Comparison of ENCODE assay signal across 9 mouse cellular contexts in the genomic region with DNA sequence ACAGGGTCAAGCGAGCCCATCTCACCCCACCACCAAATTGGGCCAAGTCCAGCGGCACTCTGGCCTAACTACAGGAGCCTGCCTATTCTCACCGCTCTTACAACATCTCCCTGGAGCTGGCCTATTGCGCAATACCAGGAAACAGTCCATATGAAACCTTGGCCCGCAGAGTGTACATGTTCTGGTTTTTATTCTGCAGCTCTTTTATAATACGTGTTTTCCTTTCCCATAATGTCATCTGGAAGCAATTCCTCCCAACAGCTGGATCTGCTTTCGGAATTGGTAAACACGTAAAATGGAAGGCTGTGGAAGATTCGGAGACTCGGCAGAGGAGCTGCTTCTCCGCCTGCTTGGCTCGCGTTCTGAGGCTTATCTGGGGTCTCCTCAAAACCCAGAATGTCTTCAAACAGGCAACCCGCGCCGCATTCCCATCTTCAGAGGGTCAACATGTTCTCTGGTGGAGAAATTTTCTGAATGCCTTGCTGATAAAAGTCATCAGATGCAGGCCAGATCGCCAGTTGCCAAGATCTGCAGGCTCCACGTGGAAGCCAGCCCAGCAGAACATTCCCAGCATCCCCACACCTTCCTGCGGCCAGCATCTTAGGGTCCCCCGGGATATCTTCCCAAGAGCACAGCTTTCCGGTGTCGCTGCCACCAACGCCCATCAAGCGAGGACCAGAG.
DNase-seq lines count a peak whose midpoint lies in the region; ATAC-seq and TF ChIP-seq lines count a peak whose summit lies in the region.
"Had no signal": no experiment of that assay in that cellular context is flagged by ENCODE, and none has a peak within 500 bp of the region (broad histone marks: within the 10 kb centered on the region; RNA-seq: fewer than 3 reads in every experiment).

No protein-coding gene starts in this region.

- no peak for TF ChIP-seq CTCF in testis, adult 2 months (IDR thresholded peaks at IDR 0.05; ENCODE audit: control insufficient read depth, insufficient read depth, insufficient replicate concordance, low read depth, low read length)

- ATAC-seq in hindbrain, embryonic 15.5 days (ENCODE audit: low FRiP score, low read depth): no peak
- no peak for ATAC-seq in hindbrain, embryonic 14.5 days (ENCODE audit: low FRiP score)
- peak; percentile 91 for ATAC-seq in embryonic facial prominence, embryonic 15.5 days (ENCODE audit: insufficient number of reproducible peaks, low FRiP score, low TSS enrichment, low read depth)
- peak; percentile 92 for ATAC-seq in intestine, embryonic 15.5 days
- ATAC-seq in liver, embryonic 16.5 days (ENCODE audit: low read depth): peak; percentile 84

- peak overlapping the region; percentile 0; the same call in 1 of the 2 replicates for H3K27ac ChIP-seq in hindbrain, embryonic 15.5 days (replicated peaks)
- no peak overlapping the region for H3K27ac ChIP-seq in hindbrain, embryonic 14.5 days
- H3K27ac ChIP-seq in embryonic facial prominence, embryonic 15.5 days (replicated peaks): peak overlapping the region; percentile 95
- H3K27ac ChIP-seq in intestine, embryonic 15.5 days: peak overlapping the region; percentile 76
- H3K27ac ChIP-seq in liver, embryonic 16.5 days (ENCODE audit: low read length): no peak overlapping the region
- peak overlapping the region; percentile 70 for H3K27ac ChIP-seq in testis, adult 2 months (ENCODE audit: control insufficient read depth, insufficient read depth, low read depth, low read length)

- no peak overlapping the region for H3K9ac ChIP-seq in hindbrain, embryonic 15.5 days
- H3K9ac ChIP-seq in hindbrain, embryonic 14.5 days: no peak overlapping the region
- H3K9ac ChIP-seq in embryonic facial prominence, embryonic 15.5 days: no peak overlapping the region
- no peak overlapping the region for H3K9ac ChIP-seq in intestine, embryonic 15.5 days
- H3K9ac ChIP-seq in liver, embryonic 16.5 days (ENCODE audit: low read depth, low read length): no peak overlapping the region

- H3K4me2 ChIP-seq in hindbrain, embryonic 15.5 days: no peak overlapping the region
- no peak overlapping the region for H3K4me2 ChIP-seq in hindbrain, embryonic 14.5 days (replicated peaks)
- peak overlapping the region; percentile 42 for H3K4me2 ChIP-seq in embryonic facial prominence, embryonic 15.5 days (replicated peaks)
- peak overlapping the region; percentile 27 for H3K4me2 ChIP-seq in intestine, embryonic 15.5 days (replicated peaks)
- no peak overlapping the region for H3K4me2 ChIP-seq in liver, embryonic 16.5 days (ENCODE audit: low read depth, low read length)

- WGBS in hindbrain, embryonic 15.5 days: 82% methylated on average over 24 of the region's 24 CpGs
- WGBS in hindbrain, embryonic 14.5 days: 89% methylated on average over 24 of the region's 24 CpGs
- 29% methylated on average over 24 of the region's 24 CpGs for WGBS in embryonic facial prominence, embryonic 15.5 days
- WGBS in intestine, embryonic 15.5 days: 49% methylated on average over 24 of the region's 24 CpGs
- 73% methylated on average over 24 of the region's 24 CpGs for WGBS in liver, embryonic 16.5 days (ENCODE audit: insufficient replicate concordance)

- no peaks in the 10 kb centered on the region for H3K36me3 ChIP-seq in hindbrain, embryonic 15.5 days
- no peaks in the 10 kb centered on the region for H3K36me3 ChIP-seq in hindbrain, embryonic 14.5 days (replicated peaks; ENCODE audit: control insufficient read depth, insufficient read depth)
- no peaks in the 10 kb centered on the region for H3K36me3 ChIP-seq in embryonic facial prominence, embryonic 15.5 days
- no peaks in the 10 kb centered on the region for H3K36me3 ChIP-seq in intestine, embryonic 15.5 days
- no peaks in the 10 kb centered on the region for H3K36me3 ChIP-seq in liver, embryonic 16.5 days (ENCODE audit: control insufficient read depth, insufficient read depth)
- no peaks in the 10 kb centered on the region for H3K36me3 ChIP-seq in testis, adult 2 months (ENCODE audit: control insufficient read depth, insufficient read depth, low read length)
- H3K36me3 ChIP-seq: G1E had no signal

- DNase-seq in hindbrain, embryonic 14.5 days (ENCODE audit: low spot score): no peak
- no peak for DNase-seq in cerebellum, adult 9-10 months
- no peak for DNase-seq in spleen, postnatal 36 days (ENCODE audit: low spot score in 2 of 2)

- no peak for TF ChIP-seq POLR2A in testis, adult 2 months (IDR thresholded peaks at IDR 0.05; ENCODE audit: control insufficient read depth, low read depth, low read length)

- H3K27me3 ChIP-seq in hindbrain, embryonic 15.5 days: no peaks in the 10 kb centered on the region
- H3K27me3 ChIP-seq in hindbrain, embryonic 14.5 days (ENCODE audit: control insufficient read depth, insufficient read depth, low read length): no peaks in the 10 kb centered on the region
- H3K27me3 ChIP-seq in embryonic facial prominence, embryonic 15.5 days: no peaks in the 10 kb centered on the region
- no peaks in the 10 kb centered on the region for H3K27me3 ChIP-seq in intestine, embryonic 15.5 days (replicated peaks)
- no peaks in the 10 kb centered on the region; the same call in 1 of the 2 replicates for H3K27me3 ChIP-seq in liver, embryonic 16.5 days (ENCODE audit: control insufficient read depth, insufficient read depth, low read depth, low read length)
- no peaks in the 10 kb centered on the region for H3K27me3 ChIP-seq in testis, adult 2 months (ENCODE audit: control insufficient read depth, insufficient read depth, low read length)

- no peak overlapping the region for H3K4me3 ChIP-seq in hindbrain, embryonic 15.5 days
- no peak overlapping the region for H3K4me3 ChIP-seq in hindbrain, embryonic 14.5 days (replicated peaks; ENCODE audit: low read length)
- peak overlapping the region; percentile 16 for H3K4me3 ChIP-seq in embryonic facial prominence, embryonic 15.5 days (replicated peaks)
- H3K4me3 ChIP-seq in intestine, embryonic 15.5 days (replicated peaks): no peak overlapping the region
- no peak overlapping the region for H3K4me3 ChIP-seq in liver, embryonic 16.5 days (ENCODE audit: low read depth, low read length)
- H3K4me3 ChIP-seq in testis, adult 2 months (ENCODE audit: control insufficient read depth, low read depth, low read length): peak overlapping the region; percentile 12; the same call in 1 of the 2 replicates

- H3K9me3 ChIP-seq in hindbrain, embryonic 15.5 days: no peaks in the 10 kb centered on the region
- H3K9me3 ChIP-seq in hindbrain, embryonic 14.5 days (ENCODE audit: control insufficient read depth, low read length): no peaks in the 10 kb centered on the region
- no peaks in the 10 kb centered on the region for H3K9me3 ChIP-seq in embryonic facial prominence, embryonic 15.5 days (replicated peaks)
- H3K9me3 ChIP-seq in intestine, embryonic 15.5 days: no peaks in the 10 kb centered on the region
- no peaks in the 10 kb centered on the region for H3K9me3 ChIP-seq in liver, embryonic 16.5 days (replicated peaks; ENCODE audit: control insufficient read depth, low read length)
- H3K9me3 ChIP-seq: G1E had no signal

- H3K4me1 ChIP-seq in hindbrain, embryonic 15.5 days (replicated peaks): no peaks in the 10 kb centered on the region
- no peaks in the 10 kb centered on the region for H3K4me1 ChIP-seq in hindbrain, embryonic 14.5 days (replicated peaks; ENCODE audit: control insufficient read depth, insufficient read depth, low read length)
- peaks cover 37% of the 10 kb centered on the region for H3K4me1 ChIP-seq in embryonic facial prominence, embryonic 15.5 days
- peaks cover 7% of the 10 kb centered on the region; the same call in 1 of the 2 replicates for H3K4me1 ChIP-seq in intestine, embryonic 15.5 days (replicated peaks)
- no peaks in the 10 kb centered on the region; the same call in 1 of the 2 replicates for H3K4me1 ChIP-seq in liver, embryonic 16.5 days (ENCODE audit: control insufficient read depth, low read depth, low read length)
- peaks cover 5% of the 10 kb centered on the region for H3K4me1 ChIP-seq in testis, adult 2 months (ENCODE audit: control insufficient read depth, insufficient read depth, low read length)

Comparison
In these comparisons a context has a peak if more than half of its experiments do, and no peak if none do; other contexts are left out.
1. H3K27ac ChIP-seq: peak in hindbrain, embryonic 15.5 days (single experiment), embryonic facial prominence, embryonic 15.5 days (single experiment), intestine, embryonic 15.5 days (single experiment) and testis, adult 2 months (single experiment); none in hindbrain, embryonic 14.5 days (single experiment) and liver, embryonic 16.5 days (single experiment).
2. ATAC-seq: peak in embryonic facial prominence, embryonic 15.5 days (single experiment), intestine, embryonic 15.5 days (single experiment) and liver, embryonic 16.5 days (single experiment); none in hindbrain, embryonic 15.5 days (single experiment) and hindbrain, embryonic 14.5 days (single experiment).
3. H3K4me2 ChIP-seq: peak in embryonic facial prominence, embryonic 15.5 days (single experiment) and intestine, embryonic 15.5 days (single experiment); none in hindbrain, embryonic 15.5 days (single experiment), hindbrain, embryonic 14.5 days (single experiment) and liver, embryonic 16.5 days (single experiment).
4. H3K4me3 ChIP-seq: peak in embryonic facial prominence, embryonic 15.5 days (single experiment) and testis, adult 2 months (single experiment); none in hindbrain, embryonic 15.5 days (single experiment), hindbrain, embryonic 14.5 days (single experiment), intestine, embryonic 15.5 days (single experiment) and liver, embryonic 16.5 days (single experiment).